Mouse (Mus musculus) lung, embryonic 14.5 days (tissue): ENCODE results near the gene Stk10. TPM values are rescaled to one million over a fixed set of nuclear protein-coding genes. Genes with fewer than 3 reads are reported as not detected.

Experiments
- ATAC-seq: fragments of 200-750 bp; cut with Nextera tagmentation; 2 replicates; pipeline ENCODE4 v1.8.0; 2017; ENCODE audit warnings: mild to moderate bottlenecking, moderate TSS enrichment, moderate library complexity; ENCODE audit not compliant: insufficient read depth
- DNase-seq: peaks from one replicate; pipeline ENCODE4 v3.0.0-alpha.2; 2015
- H3K27ac ChIP-seq: fragments of 300-500 bp; sonication (generic); 2 replicates; pipeline ENCODE4 v1.5.1; 2014; ENCODE audit warnings: low read depth, mild to moderate bottlenecking, moderate library complexity
- H3K27me3 ChIP-seq: fragments of 300-500 bp; sonication (generic); 2 replicates; pipeline ENCODE4 v1.6.1; 2014; ENCODE audit warnings: low read length, control low read depth; ENCODE audit not compliant: insufficient read depth
- H3K36me3 ChIP-seq: fragments of 300-500 bp; sonication (generic); 2 replicates; pipeline ENCODE4 v1.6.1; 2014; ENCODE audit warnings: control low read depth; ENCODE audit not compliant: insufficient read depth
- H3K4me1 ChIP-seq: fragments of 300-500 bp; sonication (generic); 2 replicates; pipeline ENCODE4 v1.6.1; 2014; ENCODE audit warnings: antibody characterized with exemption, control low read depth; ENCODE audit not compliant: insufficient read depth
- H3K4me2 ChIP-seq: fragments of 300-500 bp; sonication (generic); 2 replicates; pipeline ENCODE4 v1.6.1; 2014; ENCODE audit warnings: mild to moderate bottlenecking
- H3K4me3 ChIP-seq: fragments of 300-500 bp; sonication (generic); 2 replicates; pipeline ENCODE4 v1.5.1; 2014; ENCODE audit warnings: low read depth, low read length
- H3K9ac ChIP-seq: fragments of 300-500 bp; sonication (generic); 2 replicates; pipeline ENCODE4 v1.6.1; 2014
- H3K9me3 ChIP-seq: fragments of 300-500 bp; sonication (generic); 2 replicates; pipeline ENCODE4 v1.6.1; 2016; ENCODE audit warnings: low read depth, low read length, control low read depth
- CTCF ChIP-seq: IDR thresholded peaks from 2 replicates; pipeline ENCODE4 v1.5.1; 2016; ENCODE audit warnings: antibody characterized with exemption, low read depth
- WGBS: fragments of 180-500 bp; shearing (Covaris S2); extraction: QIAGEN DNeasy Blood & Tissue Kit; methylation state at CpG from one replicate; pipeline ENCODE4 v1.1.7; 2014; 5-methylcytosine and 5-hydroxymethylcytosine counted together
- polyA plus RNA-seq: library from polyadenylated mRNA; unstranded; fragments of >200 nt; fragmentation: Nextera tagmentation; extraction: Ambion mirVana; gene quantifications from 2 replicates; pipeline ENCODE4 v1.2.1, GENCODE M21; 2014

Stk10 gene
- 1.9 and 2.0 TPM in 2 replicates for polyA plus RNA-seq

- peak; percentile 97 for ATAC-seq
- Histone ChIP-seq H3K4me3 (peak within 1 kb of the TSS; percentile 65), H3K27ac (peak within 1 kb of the TSS; percentile 20; the same call in 1 of the 2 replicates), H3K4me2 (peak within 1 kb of the TSS; percentile 100), H3K9me3 (no peaks in the 10 kb centered on the region), H3K27me3 (no peaks in the 10 kb centered on the region), H3K36me3 (no peaks in the 10 kb centered on the region), H3K9ac (peak within 1 kb of the TSS; percentile 63), H3K4me1 (peaks cover 8% of the 10 kb centered on the region)
- peak; percentile 92 for DNase-seq
- under 1% methylated on average over 74 of the region's 82 CpGs for WGBS
- no peak for TF ChIP-seq CTCF
Observed at GRCm38 (mm10) chr11:32532765-32533481, at the start of gene Stk10. Stk10 (plus strand) TSS chr11:32533305.

DNA sequence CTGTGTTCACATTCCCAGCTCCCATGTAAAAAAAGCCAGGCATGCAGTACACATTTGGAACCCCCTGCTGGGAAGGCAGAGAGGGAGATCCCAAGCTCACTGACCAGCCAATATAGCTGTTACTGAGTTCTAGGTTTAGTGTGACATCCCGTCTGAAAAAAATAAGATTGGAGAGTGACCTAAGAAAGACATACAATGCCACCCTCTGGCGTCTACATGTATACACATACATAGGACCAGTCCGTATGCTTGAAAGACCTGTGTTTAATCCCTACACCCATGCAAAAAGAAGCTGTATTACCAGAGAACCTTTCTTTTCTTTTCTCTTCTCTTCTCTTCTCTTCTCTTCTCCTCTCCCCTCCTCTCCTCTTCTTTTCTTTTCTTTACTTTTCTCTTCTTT lies 47.8 kb upstream of the Stk10 start:
- H3K4me3 ChIP-seq, result no peak overlapping the region
- 52% methylated on average over 3 of the region's 3 CpGs for WGBS
- H3K9me3 ChIP-seq, result no peaks in the 10 kb centered on the region
- no peak for ATAC-seq
- TF ChIP-seq CTCF, result no peak
- H3K4me2 ChIP-seq, result no peak overlapping the region
- 0 out of 2 replicates have a peak, but pooled peaks cover 3% of the 10 kb centered on the region for H3K36me3 ChIP-seq
- DNase-seq, result peak; percentile 36
- H3K27ac ChIP-seq, result no peak overlapping the region
- H3K9ac ChIP-seq, result no peak overlapping the region
- peaks cover 14% of the 10 kb centered on the region for H3K4me1 ChIP-seq
- H3K27me3 ChIP-seq, result no peaks in the 10 kb centered on the region

GRCm38 (mm10) chr11:32486621-32487020 lies 46.5 kb upstream of the Stk10 start:
- H3K9ac ChIP-seq, result no peak overlapping the region
- H3K27me3 ChIP-seq, result no peaks in the 10 kb centered on the region
- 28% methylated on average over 3 of the region's 3 CpGs for WGBS
- no peaks in the 10 kb centered on the region for H3K9me3 ChIP-seq
- no peak overlapping the region for H3K4me3 ChIP-seq
- no peak overlapping the region for H3K4me2 ChIP-seq
- no peak for TF ChIP-seq CTCF
- DNase-seq (no peak), ATAC-seq (no peak)
- H3K27ac ChIP-seq, result no peak overlapping the region
- peaks cover 14% of the 10 kb centered on the region for H3K4me1 ChIP-seq
- H3K36me3 ChIP-seq, result 0 out of 2 replicates have a peak, but pooled peaks cover 3% of the 10 kb centered on the region

- no peak overlapping the region for H3K4me3 ChIP-seq
- H3K27me3 ChIP-seq, result no peaks in the 10 kb centered on the region
- WGBS, result 84% methylated on average over 3 of the region's 3 CpGs
- no peak overlapping the region for H3K9ac ChIP-seq
- TF ChIP-seq CTCF, result peak; percentile 43
- peaks cover 14% of the 10 kb centered on the region for H3K4me1 ChIP-seq
- peak overlapping the region; percentile 61; the same call in 1 of the 2 replicates for H3K27ac ChIP-seq
- H3K9me3 ChIP-seq, result no peaks in the 10 kb centered on the region
- H3K4me2 ChIP-seq, result no peak overlapping the region
- ATAC-seq, result no peak
- DNase-seq, result no peak
- H3K36me3 ChIP-seq, result 0 out of 2 replicates have a peak, but pooled peaks cover 3% of the 10 kb centered on the region
Observed at GRCm38 (mm10) chr11:32487501-32487900, 45.6 kb upstream of the Stk10 start.

DNA sequence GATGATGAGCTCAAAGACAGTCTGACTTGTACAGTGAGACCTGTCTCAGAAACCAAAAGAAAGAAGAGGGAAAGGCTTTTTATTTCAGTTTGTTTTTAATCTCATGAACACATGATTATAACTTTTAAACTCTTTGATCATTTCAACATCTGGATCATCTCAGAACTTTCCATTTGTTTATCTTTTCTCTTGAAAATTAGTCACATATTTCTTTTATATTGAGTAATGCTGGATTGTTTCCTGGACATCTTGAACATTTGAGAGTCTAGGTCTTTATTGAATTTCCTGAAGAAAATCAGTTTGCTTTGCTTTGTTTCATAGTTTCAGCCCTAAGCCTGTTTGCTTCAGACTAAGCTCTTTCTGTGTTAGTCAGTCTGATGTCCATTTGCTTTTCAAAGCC lies 44.8 kb upstream of the Stk10 start:
- Histone ChIP-seq H3K27ac (peak overlapping the region; percentile 73), H3K9ac (no peak overlapping the region), H3K36me3 (0 out of 2 replicates have a peak, but pooled peaks cover 3% of the 10 kb centered on the region), H3K4me2 (no peak overlapping the region), H3K27me3 (no peaks in the 10 kb centered on the region), H3K9me3 (no peaks in the 10 kb centered on the region), H3K4me3 (no peak overlapping the region), H3K4me1 (peaks cover 14% of the 10 kb centered on the region)
- DNase-seq (peak; percentile 75), ATAC-seq (no peak)
- no peak for TF ChIP-seq CTCF

DNA sequence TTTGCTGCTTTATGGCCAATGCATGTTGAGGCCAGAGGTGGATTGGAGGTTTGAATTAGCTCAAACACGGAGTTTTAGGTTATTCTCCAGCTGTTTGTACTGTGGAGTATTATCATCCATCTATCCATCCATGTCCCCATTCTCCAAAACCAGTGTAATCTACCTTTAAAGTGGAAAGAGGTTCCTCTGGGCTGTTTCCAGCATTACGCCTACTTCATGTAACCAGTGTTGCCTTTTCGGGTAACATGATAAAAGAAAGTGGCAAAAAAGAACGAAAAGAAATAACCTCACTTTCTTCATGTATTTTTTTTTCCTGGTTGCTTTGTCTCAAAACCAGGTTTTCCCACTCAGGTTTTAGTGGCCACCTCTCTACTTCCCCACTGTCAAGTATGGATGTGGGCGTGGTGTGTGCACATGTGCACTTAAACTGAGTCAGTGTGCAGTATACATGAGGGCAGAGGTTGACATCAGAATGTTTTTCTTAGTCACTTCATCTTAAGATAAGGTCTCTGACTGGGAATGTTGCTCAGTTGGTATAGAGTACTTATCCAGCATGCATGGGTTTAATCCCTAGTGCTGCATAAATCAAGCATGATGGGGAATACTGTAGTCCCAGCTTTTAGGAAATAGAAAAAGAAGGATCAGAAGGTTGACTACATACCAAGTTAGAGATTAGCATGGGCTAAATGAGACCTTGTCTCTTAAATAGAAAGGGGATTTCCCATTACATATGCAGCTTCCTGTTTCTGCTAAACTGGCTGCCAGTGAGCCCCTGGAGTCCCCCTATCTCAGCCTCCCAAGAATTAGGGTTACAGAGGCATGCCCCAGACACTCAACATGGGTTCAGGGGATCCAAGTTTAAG lies 44.1 kb upstream of the Stk10 start:
- peaks cover 14% of the 10 kb centered on the region for H3K4me1 ChIP-seq
- DNase-seq, result peak; percentile 22
- no peaks in the 10 kb centered on the region for H3K27me3 ChIP-seq
- peak overlapping the region; percentile 73 for H3K27ac ChIP-seq
- H3K9ac ChIP-seq, result no peak overlapping the region
- WGBS, result 55% methylated on average over 5 of the region's 5 CpGs
- no peak for TF ChIP-seq CTCF
- 0 out of 2 replicates have a peak, but pooled peaks cover 3% of the 10 kb centered on the region for H3K36me3 ChIP-seq
- no peaks in the 10 kb centered on the region for H3K9me3 ChIP-seq
- no peak overlapping the region for H3K4me3 ChIP-seq
- peak; percentile 49; the same call in 1 of the 2 replicates for ATAC-seq
- no peak overlapping the region for H3K4me2 ChIP-seq

- Histone ChIP-seq H3K27me3 (no peaks in the 10 kb centered on the region), H3K36me3 (0 out of 2 replicates have a peak, but pooled peaks cover 3% of the 10 kb centered on the region), H3K9ac (no peak overlapping the region), H3K4me2 (no peak overlapping the region), H3K27ac (no peak overlapping the region), H3K4me3 (no peak overlapping the region), H3K4me1 (peaks cover 14% of the 10 kb centered on the region), H3K9me3 (no peaks in the 10 kb centered on the region)
- DNase-seq (no peak), ATAC-seq (no peak)
- WGBS, result 96% methylated on average over 2 of the region's 2 CpGs
- TF ChIP-seq CTCF, result no peak
Observed at GRCm38 (mm10) chr11:32491079-32491478, 42.0 kb upstream of the Stk10 start.
